ENCODE assay signal across 8 mouse cellular contexts in the genomic region with DNA sequence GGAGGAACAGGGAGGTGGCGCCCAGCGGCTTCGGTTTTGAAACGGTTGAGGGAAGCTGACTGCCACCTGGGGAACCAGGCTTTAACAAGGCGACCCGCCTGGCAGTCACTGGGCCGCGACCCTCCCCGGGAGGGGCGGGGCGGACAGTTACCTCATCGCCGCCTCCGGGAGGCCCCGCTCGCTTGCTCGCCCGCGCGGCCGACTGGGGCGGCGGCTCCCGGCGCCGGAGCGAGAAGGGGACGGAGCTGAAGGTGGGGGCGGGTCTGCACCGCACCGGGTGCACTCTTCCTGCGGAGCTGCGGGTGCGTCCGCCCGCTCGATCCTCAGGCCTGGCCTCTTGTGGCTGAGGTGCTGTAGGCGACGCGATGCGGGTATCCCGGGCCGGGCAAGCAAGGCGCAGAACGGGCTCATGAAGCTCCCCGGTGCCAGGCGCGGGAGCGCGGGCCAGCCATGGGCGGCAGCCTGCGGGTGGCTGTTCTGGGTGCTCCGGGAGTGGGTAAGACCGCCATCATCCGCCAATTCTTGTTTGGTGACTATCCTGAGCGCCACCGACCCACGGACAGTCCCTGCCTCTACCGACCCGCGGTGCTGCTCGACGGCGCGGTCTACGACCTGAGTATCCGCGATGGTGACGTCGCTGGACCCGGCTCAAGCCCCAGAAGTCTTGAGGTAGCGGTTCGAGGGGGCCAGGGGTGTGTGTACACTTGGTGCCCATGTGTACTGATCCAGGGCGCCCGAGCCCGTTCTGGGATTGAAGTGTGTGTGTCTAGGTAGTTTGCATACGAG. TPM values are rescaled to one million over a fixed set of nuclear protein-coding genes. Genes with fewer than 3 reads are reported as not detected.
DNase-seq lines count a peak whose midpoint lies in the region; ATAC-seq and TF ChIP-seq lines count a peak whose summit lies in the region.

A gene (plus strand): TSS at position 273 of the 786 bp plus-strand sequence.

- TF ChIP-seq CTCF in bone marrow, adult 2 months (IDR thresholded peaks at IDR 0.05; ENCODE audit: control insufficient read depth, insufficient read depth, low read length): no peak

- ATAC-seq in heart, embryonic 12.5 days (ENCODE audit: insufficient number of reproducible peaks, low FRiP score): no peak
- ATAC-seq in kidney, embryonic 16.5 days (ENCODE audit: low FRiP score, low TSS enrichment): no peak; the same call in 1 of the 2 replicates
- ATAC-seq in liver, embryonic 13.5 days (ENCODE audit: low read depth): no peak
- peak; percentile 15; the same call in 1 of the 2 replicates for ATAC-seq in neural tube, embryonic 14.5 days (ENCODE audit: low read depth)

- H3K9me3 ChIP-seq in heart, embryonic 12.5 days (replicated peaks): no peaks in the 10 kb centered on the region
- no peaks in the 10 kb centered on the region for H3K9me3 ChIP-seq in kidney, embryonic 16.5 days (ENCODE audit: low read length)
- no peaks in the 10 kb centered on the region for H3K9me3 ChIP-seq in liver, embryonic 13.5 days (replicated peaks)
- no peaks in the 10 kb centered on the region for H3K9me3 ChIP-seq in neural tube, embryonic 14.5 days (ENCODE audit: control insufficient read depth, low read length)

- no peaks in the 10 kb centered on the region; the same call in 1 of the 2 replicates for H3K4me1 ChIP-seq in bone marrow, adult 2 months (ENCODE audit: control insufficient read depth, insufficient read depth, low read length)
- H3K4me1 ChIP-seq in heart, embryonic 12.5 days (replicated peaks): peaks cover 51% of the 10 kb centered on the region
- H3K4me1 ChIP-seq in kidney, embryonic 16.5 days (ENCODE audit: insufficient read depth, low read length): peaks cover 59% of the 10 kb centered on the region
- peaks cover 43% of the 10 kb centered on the region for H3K4me1 ChIP-seq in liver, embryonic 13.5 days (replicated peaks)
- peaks cover 25% of the 10 kb centered on the region for H3K4me1 ChIP-seq in neural tube, embryonic 14.5 days (ENCODE audit: control insufficient read depth, insufficient read depth, low read length)

- H3K4me2 ChIP-seq in heart, embryonic 12.5 days: peak within 1 kb of the TSS; percentile 90
- H3K4me2 ChIP-seq in kidney, embryonic 16.5 days (replicated peaks; ENCODE audit: low read depth, low read length): peak within 1 kb of the TSS; percentile 93
- peak within 1 kb of the TSS; percentile 69 for H3K4me2 ChIP-seq in liver, embryonic 13.5 days
- H3K4me2 ChIP-seq in neural tube, embryonic 14.5 days (ENCODE audit: low read depth, low read length): peak within 1 kb of the TSS; percentile 79

- 2% methylated on average over 76 of the region's 77 CpGs for WGBS in bone marrow, adult 2 months
- 1% methylated on average over 75 of the region's 77 CpGs for WGBS in heart, embryonic 12.5 days
- WGBS in kidney, embryonic 16.5 days: 1% methylated on average over 76 of the region's 77 CpGs
- 3% methylated on average over 75 of the region's 77 CpGs for WGBS in liver, embryonic 13.5 days (ENCODE audit: insufficient replicate concordance)
- WGBS in neural tube, embryonic 14.5 days: 3% methylated on average over 59 of the region's 77 CpGs

- H3K9ac ChIP-seq in heart, embryonic 12.5 days: peak within 1 kb of the TSS; percentile 69
- H3K9ac ChIP-seq in kidney, embryonic 16.5 days (replicated peaks; ENCODE audit: low read length): peak within 1 kb of the TSS; percentile 63
- H3K9ac ChIP-seq in liver, embryonic 13.5 days: peak within 1 kb of the TSS; percentile 45
- peak within 1 kb of the TSS; percentile 53 for H3K9ac ChIP-seq in neural tube, embryonic 14.5 days (replicated peaks; ENCODE audit: low read depth, low read length)

- H3K27ac ChIP-seq in bone marrow, adult 2 months (ENCODE audit: control insufficient read depth, insufficient read depth, low read depth, low read length, poor library complexity): peak within 1 kb of the TSS; percentile 30; the same call in 1 of the 2 replicates
- no peak within 1 kb of the TSS for H3K27ac ChIP-seq in heart, embryonic 12.5 days (ENCODE audit: poor library complexity, severe bottlenecking)
- H3K27ac ChIP-seq in kidney, embryonic 16.5 days (ENCODE audit: low read length): no peak within 1 kb of the TSS
- H3K27ac ChIP-seq in liver, embryonic 13.5 days: no peak within 1 kb of the TSS
- no peak within 1 kb of the TSS for H3K27ac ChIP-seq in neural tube, embryonic 14.5 days (ENCODE audit: low read depth, low read length)

- peak; percentile 64 for DNase-seq in adrenal gland, postnatal 10 days
- DNase-seq in adrenal gland, postnatal 4 days (ENCODE audit: low spot score in 2 of 2): no peak
- DNase-seq in liver, embryonic 13.5 days: no peak
- DNase-seq in thymus, postnatal 25 days: peak; percentile 45

- H3K4me3 ChIP-seq in bone marrow, adult 2 months (replicated peaks; ENCODE audit: control insufficient read depth, low read depth, low read length): peak within 1 kb of the TSS; percentile 43
- peak within 1 kb of the TSS; percentile 54 for H3K4me3 ChIP-seq in heart, embryonic 12.5 days
- H3K4me3 ChIP-seq in kidney, embryonic 16.5 days (ENCODE audit: low read length): peak within 1 kb of the TSS; percentile 55
- H3K4me3 ChIP-seq in liver, embryonic 13.5 days (replicated peaks): peak within 1 kb of the TSS; percentile 55
- peak within 1 kb of the TSS; percentile 42 for H3K4me3 ChIP-seq in neural tube, embryonic 14.5 days (ENCODE audit: low read depth, low read length)

- no peak for TF ChIP-seq POLR2A in bone marrow, adult 2 months (IDR thresholded peaks at IDR 0.05; ENCODE audit: borderline replicate concordance, control insufficient read depth, low read depth, low read length)

- H3K27me3 ChIP-seq in heart, embryonic 12.5 days (replicated peaks): peaks cover 79% of the 10 kb centered on the region
- H3K27me3 ChIP-seq in kidney, embryonic 16.5 days (ENCODE audit: insufficient read depth, low read length): peaks cover 46% of the 10 kb centered on the region
- H3K27me3 ChIP-seq in liver, embryonic 13.5 days: peaks cover 84% of the 10 kb centered on the region
- peaks cover 44% of the 10 kb centered on the region for H3K27me3 ChIP-seq in neural tube, embryonic 14.5 days (ENCODE audit: control insufficient read depth, insufficient read depth, low read length)

- 0 out of 2 replicates have a peak, but pooled peaks cover 8% of the 10 kb centered on the region for H3K36me3 ChIP-seq in heart, embryonic 12.5 days
- no peaks in the 10 kb centered on the region for H3K36me3 ChIP-seq in kidney, embryonic 16.5 days (ENCODE audit: insufficient read depth, low read length)
- no peaks in the 10 kb centered on the region for H3K36me3 ChIP-seq in liver, embryonic 13.5 days
- H3K36me3 ChIP-seq in neural tube, embryonic 14.5 days (ENCODE audit: control insufficient read depth, insufficient read depth, low read length): peaks cover 10% of the 10 kb centered on the region; the same call in 1 of the 2 replicates

RNA-seq across cellular contexts. Expression of the gene that starts here (rescaled TPM):
- total RNA-seq in adrenal gland, postnatal 10 days (2021): under 1 TPM; 0.33 to 0.97 TPM
- total RNA-seq in adrenal gland, postnatal 4 days (2021): 1 to 10 TPM in 1 of 2 experiments, under 1 TPM in 1; 0.65 to 1.2 TPM
- polyA plus RNA-seq in bone marrow, adult 2 months (2011; ENCODE audit: insufficient read depth, insufficient read length, low replicate concordance, missing spikeins): 6.6 TPM in 1 of 2 replicates, not detected in the other
- 0.70 and 1.0 TPM in 2 replicates for polyA plus RNA-seq in heart, embryonic 12.5 days (2016; fragmentation: Nextera tagmentation; extraction: Ambion mirVana)
- polyA plus RNA-seq in kidney, embryonic 16.5 days (2015; fragmentation: Nextera tagmentation; extraction: Ambion mirVana): 2.9 and 3.0 TPM in 2 replicates
- 0.42 and 0.50 TPM in 2 replicates for polyA plus RNA-seq in liver, embryonic 13.5 days (2015; fragmentation: Nextera tagmentation; extraction: Ambion mirVana)
- 1.3 and 1.8 TPM in 2 replicates for polyA plus RNA-seq in neural tube, embryonic 14.5 days (2014; fragmentation: Nextera tagmentation; extraction: Ambion mirVana)

Comparison
In these comparisons a context has a peak if more than half of its experiments do, and no peak if none do; other contexts are left out.
1. Peak in DNase-seq in adrenal gland, postnatal 10 days; RNA of the gene not detected or under 1 TPM.